Mouse (Mus musculus) testis, postnatal 14 days (tissue): ENCODE data around the gene Plekhg4.
A peak's percentile ranks its signal among the peaks of the same experiment; 100 is the strongest.

Source experiments
- DNase-seq: peaks from one replicate; pipeline ENCODE4 v3.0.0; 2021; ENCODE audit warnings: low spot score

The Plekhg4 gene

DNA sequence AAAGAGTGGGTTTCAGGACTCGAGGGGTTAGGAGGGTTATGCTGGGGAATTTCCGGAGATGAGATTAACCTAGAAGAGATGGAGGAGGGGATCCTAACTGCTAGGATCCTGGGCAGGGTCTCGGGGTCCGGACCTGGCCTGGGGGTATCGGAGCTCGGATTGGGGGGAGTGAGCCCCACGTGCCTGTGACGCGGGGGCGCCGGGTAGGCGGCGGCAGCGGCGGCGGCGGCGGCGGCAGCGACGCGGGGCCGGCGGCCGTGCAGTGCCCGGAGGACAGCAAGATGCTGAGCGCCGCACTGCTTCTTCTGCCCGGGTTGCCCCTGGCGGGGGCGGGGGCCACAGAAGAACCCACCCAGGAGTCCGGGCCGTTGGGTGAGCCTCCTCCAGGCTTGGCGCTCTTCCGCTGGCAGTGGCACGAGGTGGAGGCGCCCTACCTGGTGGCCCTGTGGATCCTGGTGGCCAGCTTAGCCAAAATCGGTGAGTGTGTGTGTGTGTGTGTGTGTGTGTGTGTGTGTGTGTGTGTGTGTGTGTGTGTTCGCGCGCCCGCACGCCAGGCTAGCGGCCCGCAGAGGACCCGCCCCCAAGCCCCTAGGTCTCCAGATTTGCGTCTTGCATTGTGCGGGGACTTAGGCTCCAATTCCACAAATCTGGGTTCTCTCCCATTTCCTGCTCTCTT is 23.8 kb upstream of the Plekhg4 start:
- no peak for DNase-seq

DNA sequence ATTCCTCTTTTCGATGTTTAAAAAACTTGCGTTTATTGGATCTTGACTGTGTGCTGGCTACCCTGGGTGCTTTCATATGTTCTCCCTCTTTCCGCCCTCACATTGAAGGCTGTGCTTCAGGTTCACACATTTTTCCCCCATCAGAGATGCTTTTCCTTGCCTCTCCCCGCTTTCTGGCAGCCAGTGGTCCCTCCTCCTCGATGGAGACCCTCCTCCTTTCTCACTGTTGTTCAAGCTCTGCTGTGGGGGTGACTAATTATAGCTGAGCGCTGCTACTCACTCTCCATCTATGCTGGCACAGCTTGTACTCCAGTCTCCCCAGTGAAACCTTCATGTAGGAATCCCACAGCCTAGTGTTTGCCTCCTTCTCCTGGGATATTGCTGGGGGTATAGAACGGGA is 22.9 kb upstream of the Plekhg4 start:
- no peak for DNase-seq

DNA sequence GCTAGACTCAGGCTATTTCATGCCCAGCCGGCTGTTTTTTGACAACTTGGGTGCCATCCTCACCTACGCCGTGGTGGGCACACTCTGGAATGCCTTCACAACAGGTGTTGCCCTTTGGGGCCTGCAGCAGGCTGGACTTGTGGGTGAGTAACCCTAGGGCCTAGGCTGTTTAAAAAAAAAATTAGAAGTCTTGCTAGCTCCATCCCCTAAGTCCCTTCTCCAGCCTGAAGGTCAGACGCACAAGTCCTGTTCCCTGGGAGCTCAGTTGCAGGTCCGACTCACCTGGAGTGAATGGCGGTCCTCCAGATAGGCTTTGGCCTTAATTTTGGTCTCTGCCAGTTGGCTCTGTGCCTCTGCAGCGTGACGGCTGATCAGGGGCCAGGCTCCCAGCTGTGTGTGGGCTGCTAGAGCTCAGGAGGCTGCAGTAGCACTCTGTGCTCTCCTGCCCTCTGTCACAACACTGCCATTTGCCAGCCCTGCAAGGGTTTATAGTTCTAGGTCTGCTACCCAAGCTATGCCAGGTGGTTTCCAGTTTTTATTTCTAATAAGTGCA is 19.4 kb upstream of the Plekhg4 start:
- DNase-seq, result no peak

GRCm38 (mm10) chr8:105354549-105354948 is 18.5 kb upstream of the Plekhg4 start:
- no peak for DNase-seq

DNA sequence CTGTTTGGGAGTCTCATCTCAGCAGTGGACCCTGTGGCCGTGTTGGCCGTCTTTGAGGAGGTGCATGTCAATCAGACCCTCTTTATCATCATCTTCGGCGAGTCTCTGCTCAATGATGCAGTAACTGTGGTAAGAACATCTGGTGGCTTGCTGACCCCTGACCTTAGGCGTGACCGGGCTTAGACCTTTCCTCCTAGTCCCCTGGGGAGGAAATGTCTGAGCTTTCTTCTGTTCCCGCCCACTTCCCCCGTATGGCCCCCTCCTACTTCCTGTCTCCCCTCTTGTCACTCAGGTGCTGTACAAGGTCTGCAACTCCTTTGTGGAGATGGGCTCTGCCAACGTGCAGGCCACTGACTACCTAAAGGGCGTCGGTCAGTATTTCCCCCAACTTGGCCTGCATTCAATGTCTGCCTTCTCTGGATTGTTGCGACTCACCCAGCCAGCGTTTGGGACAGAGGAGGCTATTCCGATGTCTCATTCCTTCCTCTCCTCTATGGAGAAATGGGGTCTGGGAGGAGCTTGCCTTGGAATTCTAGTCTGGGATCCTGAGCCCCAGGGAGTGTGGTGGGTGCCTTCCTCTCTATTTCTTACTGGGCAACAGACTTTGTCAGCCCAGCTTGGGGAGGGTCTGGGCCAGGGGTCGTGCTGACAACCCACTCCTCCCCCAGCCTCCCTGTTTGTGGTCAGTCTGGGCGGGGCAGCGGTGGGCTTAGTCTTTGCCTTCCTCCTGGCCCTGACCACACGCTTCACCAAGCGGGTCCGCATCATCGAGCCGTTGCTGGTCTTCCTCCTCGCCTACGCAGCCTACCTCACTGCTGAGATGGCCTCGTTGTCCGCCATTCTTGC is 17.7 kb upstream of the Plekhg4 start:
- no peak for DNase-seq

- no peak for DNase-seq
Observed at GRCm38 (mm10) chr8:105356681-105357080, 16.4 kb upstream of the Plekhg4 start.

GRCm38 (mm10) chr8:105359208-105359607 is 13.9 kb upstream of the Plekhg4 start:
- no peak for DNase-seq

DNA sequence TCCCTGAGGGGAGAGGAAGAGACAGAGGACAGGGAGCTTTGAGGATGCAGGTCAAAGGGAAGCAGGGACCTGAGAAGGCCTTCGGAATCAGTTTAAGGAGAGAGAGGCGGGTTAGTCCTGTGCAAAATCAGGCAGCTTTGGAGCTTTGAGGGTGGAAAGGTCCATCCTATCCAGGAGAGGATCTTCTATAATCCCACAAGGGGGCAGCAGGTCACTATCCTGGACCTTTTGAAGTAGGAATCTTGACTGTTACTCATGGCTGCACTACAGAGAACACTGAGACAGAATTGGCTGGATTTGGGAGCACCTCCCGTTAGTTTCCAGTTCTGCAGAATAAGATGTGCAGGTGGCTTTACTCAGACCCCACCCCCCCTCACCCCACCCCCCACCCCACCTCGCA is 13.4 kb upstream of the Plekhg4 start:
- no peak for DNase-seq

GRCm38 (mm10) chr8:105361751-105362702 is 11.0 kb upstream of the Plekhg4 start:
- no peak for DNase-seq

- no peak for DNase-seq
Observed at GRCm38 (mm10) chr8:105367107-105367506, 6.0 kb upstream of the Plekhg4 start.

DNA sequence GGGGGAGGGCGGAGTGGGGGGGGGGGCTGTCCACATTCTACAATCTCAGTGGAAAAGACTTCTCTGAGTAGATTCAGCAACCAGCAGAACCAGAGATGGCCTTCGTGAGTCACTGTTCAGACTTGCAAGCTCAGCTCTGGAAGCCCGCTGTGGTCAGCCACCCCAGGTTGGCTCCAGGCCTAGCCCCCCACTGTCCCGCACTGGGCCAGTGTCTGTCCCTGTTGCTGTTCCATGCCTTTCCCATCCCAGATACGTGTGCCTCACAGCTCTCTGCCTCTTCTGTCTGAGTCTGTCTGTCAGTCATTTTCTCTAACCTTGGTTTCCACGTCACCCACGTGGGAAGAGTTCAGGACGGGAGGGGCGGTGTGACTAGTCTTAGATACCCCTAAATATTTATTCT is 601 bp upstream of the Plekhg4 start:
- DNase-seq, result no peak

DNA sequence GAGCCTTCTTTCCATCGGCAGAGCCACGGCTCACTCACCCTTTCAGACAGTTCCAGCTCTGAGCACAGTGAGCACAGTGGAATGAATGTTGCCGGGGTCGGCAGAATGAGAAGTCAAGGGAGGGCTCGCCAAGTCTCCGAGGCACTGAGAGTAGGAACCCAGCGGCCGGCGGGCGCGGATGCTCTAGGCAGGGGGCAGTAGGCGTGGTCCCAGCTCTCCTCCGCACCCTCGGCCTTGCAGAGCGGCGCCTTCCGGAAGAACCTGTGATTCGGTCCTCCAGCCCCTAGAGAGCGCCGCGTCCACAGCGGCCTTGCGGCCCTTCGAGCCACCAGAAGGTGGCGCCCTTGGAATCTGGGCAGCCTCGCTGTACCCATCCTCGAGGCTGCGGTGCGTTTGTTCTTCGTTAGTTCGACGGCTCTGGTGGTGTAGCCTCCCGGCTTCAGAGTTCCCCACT is 1.5 kb downstream of the Plekhg4 start:
- peak; percentile 88 for DNase-seq

- DNase-seq, result peak; percentile 58
Observed at GRCm38 (mm10) chr8:105378673-105379072, 5.6 kb downstream of the Plekhg4 start.

DNA sequence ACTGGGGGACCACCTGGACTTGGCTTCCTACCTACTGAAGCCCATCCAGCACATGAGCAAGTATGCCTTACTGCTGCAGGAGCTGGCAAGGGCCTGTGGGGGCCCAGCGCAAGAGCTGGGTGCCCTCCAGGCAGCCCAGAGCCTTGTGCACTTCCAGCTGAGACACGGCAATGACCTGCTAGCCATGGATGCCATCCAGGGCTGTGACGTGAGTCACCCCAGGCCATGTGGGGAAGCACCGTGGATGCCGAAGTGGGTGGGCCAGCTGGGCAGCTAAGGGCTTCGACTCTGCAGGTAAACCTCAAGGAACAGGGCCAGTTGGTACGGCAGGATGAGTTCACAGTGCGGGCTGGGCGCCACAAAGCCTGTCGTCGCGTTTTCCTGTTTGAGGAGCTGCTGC is 7.2 kb downstream of the Plekhg4 start:
- DNase-seq, result no peak

- DNase-seq, result no peak
Observed at GRCm38 (mm10) chr8:105384070-105384469, 11.0 kb downstream of the Plekhg4 start.

DNA sequence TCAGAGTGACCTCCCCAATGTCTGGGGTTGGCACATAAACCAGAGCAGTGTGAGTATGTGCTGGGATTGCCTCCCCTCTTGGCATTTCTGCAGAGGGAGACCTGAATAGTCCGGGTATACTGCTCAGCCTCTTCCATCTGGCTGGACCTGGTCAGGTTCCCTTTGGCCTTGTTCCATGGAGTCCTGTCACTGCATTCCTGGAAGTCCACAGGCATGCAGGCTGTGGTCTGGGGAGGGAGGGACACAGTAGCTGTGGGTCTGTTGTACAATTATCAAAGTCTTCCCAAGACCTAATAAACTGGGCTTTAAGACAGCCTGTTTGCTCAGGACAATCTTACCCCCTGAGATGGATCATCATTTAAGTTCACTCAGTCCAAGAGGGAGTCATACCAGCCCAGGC is 14.1 kb downstream of the Plekhg4 start:
- DNase-seq, result no peak

- no peak for DNase-seq
Observed at GRCm38 (mm10) chr8:105389096-105389495, 16.0 kb downstream of the Plekhg4 start.

DNA sequence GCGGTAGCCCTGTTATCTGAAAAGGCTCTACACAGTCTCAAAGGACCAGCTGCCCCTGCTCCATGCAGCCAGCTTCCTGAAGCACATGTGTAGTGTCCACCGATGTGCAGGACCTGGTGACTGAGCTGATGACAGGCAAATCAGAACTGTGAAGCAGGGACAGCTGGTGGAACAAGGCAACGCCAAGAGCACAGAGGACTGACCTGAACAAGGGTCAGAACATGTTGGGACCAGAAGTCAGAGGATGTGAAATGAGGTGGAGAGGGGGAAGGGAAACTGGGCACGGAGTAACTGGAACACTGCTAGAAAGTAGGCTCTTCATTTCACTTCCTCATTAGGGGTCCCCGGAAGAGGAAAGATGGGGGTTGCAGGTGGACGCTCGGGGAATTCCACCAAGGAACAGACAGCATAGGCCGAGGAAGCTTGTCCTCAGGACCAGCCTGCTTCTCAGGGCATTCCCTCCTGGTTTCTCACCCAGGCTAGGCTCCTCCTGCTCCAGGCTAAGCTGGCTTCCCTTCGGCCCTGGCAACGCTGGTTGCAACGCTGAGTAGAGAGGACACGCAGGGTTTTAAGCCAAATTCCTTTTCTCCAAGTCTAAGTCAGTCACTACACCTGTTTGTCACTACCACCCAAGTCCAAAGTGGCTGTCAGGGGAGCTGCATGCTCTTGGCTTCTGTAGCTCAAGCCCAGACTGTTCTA is 20.2 kb downstream of the Plekhg4 start:
- no peak for DNase-seq

GRCm38 (mm10) chr8:105393915-105394314 is 20.8 kb downstream of the Plekhg4 start:
- no peak for DNase-seq

GRCm38 (mm10) chr8:105397747-105398146 is 24.7 kb downstream of the Plekhg4 start:
- no peak for DNase-seq

DNA sequence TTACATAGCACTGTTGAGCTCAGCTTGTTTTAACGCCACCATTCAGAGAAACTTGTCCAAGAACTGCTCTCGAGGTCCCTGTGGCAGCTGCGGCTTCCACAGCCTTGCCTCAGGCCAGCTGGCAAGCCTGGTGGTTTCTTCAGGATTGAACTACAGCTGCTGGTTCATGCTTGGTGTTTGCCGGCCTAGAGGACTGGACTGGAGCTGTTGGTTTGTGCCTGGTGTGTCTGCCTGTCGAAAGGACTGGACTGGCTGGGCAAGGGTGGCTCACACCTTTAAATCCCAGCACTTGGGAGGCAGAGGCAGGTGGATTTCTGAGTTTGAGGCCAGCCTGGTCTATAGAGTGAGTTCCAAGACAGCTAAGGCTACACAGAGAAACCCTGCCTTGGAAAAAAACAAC is 26.9 kb downstream of the Plekhg4 start:
- DNase-seq, result no peak
